Mouse (Mus musculus): ENCODE results near the gene Foxs1.
A peak's percentile ranks its signal among the peaks of the same experiment; 100 is the strongest.

The Foxs1 gene

GRCm38 (mm10) chr2:152933048-152933447 is at the start of gene Foxs1:
Gene Foxs1, minus strand, starts transcription at chr2:152933208.
- no peak for DNase-seq (ENCODE audit: low spot score in 2 of 2)

- no peak for DNase-seq (ENCODE audit: low spot score in 2 of 2)
Observed at GRCm38 (mm10) chr2:152976991-152977390, 44.0 kb upstream of the Foxs1 start.

DNA sequence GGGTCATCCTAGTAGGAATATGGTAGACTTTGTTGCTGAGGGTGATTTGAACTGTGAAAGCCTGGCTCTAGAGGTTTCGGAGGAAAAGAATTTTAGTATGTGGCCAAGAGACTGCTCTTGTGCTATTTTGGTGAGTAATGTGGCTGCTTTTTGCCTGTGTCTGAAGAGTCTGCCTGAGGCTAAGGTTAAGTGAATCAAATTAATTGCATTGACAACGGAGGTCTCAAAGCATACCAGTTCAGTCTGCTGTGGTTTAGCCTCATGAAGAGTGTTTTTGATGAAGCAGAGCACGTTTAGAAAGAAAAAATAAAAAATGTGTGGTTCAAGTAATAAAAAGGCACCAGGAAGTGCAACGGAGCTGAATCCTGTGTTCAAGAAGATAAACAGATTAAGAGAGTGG is 32.5 kb upstream of the Foxs1 start:
- DNase-seq (ENCODE audit: low spot score in 2 of 2), result no peak

DNA sequence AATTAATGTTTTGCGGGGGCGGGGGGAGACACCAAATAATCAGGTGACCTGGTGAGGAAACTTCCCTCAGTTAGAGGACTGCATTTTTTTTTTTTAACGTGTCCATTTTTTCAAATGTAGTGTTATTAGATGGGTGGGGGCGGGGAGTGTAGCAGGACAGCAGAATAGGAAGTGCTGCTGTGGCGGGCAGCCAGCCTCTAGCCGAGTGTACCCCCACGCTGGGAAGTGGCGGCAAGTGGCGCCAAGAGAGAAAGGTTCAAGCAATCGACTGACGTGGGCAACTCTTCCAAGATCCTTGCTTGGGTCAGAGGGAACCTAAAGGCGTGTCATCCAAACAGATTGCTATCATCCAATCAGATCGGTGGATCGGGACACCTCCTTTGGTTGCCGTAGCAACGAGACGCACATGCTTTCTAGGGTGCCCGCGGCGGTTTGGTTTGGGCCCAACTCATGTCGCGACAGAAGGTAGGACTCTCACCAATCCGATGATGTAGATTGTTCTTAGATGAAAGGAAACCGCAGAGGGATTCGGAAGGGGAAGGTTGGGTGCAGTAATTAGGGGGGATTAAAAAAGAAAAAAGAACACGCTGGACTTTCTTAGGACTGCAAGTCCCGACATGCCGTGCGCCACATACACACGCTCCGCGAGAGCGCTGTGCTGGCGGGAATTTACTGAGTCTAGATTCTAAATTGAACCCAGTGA is 29.2 kb upstream of the Foxs1 start, which contains the start of gene Ttll9:
TSS of gene Ttll9 (plus strand) at position 395 of the 703 bp plus-strand sequence.
- peak in 1 of 2 experiments; percentile 22 for DNase-seq (ENCODE audit: low spot score in 2 of 2)

DNA sequence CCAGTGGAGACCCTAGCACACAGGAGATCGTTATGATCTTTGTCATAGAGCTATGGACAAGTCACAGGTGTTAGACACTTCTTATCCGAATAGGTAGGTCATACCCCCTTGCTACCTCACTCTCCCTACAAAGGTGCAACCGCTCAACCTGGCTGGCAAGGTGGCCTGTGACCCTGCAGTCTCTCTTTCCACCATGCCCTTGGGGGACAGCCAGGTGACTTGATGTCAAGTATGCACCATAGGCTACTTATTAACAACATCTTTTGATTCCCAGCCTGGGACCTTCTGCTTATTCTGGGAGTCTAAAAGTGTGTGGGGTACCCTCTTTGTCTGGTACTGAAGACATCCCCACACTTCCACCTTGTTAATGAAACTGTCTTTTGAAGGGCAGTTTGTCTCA is 25.1 kb upstream of the Foxs1 start:
- DNase-seq (ENCODE audit: low spot score in 2 of 2), result no peak

GRCm38 (mm10) chr2:152951850-152952720 is 19.1 kb upstream of the Foxs1 start:
- no peak for DNase-seq (ENCODE audit: low spot score in 2 of 2)

DNA sequence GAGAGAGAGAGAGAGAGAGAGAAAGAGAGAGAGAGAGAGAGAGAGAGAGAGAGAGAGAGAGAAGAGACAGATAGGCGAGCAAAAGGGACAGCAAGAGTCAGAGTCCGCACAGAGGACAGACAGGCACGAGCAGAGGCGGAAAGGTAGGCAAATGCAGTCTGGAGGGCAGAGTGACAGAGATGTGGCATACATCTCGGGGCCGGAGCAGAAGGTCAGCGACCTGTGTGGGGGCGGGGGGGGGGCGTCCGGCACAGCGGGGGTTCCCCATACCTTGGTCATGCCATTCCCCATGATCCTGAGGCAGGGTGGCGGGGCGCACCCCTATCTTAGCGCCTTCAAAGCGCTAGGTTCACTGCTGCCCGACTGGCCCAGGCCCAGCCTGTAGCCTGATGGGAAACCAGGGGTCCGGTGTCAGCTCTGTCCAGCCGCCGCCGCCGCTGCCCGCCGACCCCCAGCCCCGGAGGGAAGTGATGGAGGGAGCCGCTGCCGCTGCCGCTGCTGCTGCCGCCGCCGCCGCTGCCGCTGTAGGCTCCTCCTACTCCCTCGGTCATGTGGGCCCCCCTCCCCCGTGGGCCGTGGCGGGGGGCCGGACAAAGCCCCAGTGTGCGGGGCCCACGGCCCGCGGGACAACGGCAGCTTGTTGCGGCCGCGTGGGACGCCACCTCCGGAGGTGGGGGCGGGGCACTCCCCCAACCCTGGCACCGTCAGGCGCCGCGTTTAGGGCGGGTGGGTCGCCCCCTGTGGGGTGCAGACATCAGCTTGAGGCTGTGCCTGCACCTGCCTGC is 18.2 kb upstream of the Foxs1 start, which contains the start of gene Dusp15:
TSS of gene Dusp15 (minus strand) at position 634 of the 785 bp plus-strand sequence.
- DNase-seq (ENCODE audit: low spot score in 2 of 2), result no peak

GRCm38 (mm10) chr2:152950358-152951064 is 17.5 kb upstream of the Foxs1 start:
- DNase-seq (ENCODE audit: low spot score in 2 of 2), result no peak

DNA sequence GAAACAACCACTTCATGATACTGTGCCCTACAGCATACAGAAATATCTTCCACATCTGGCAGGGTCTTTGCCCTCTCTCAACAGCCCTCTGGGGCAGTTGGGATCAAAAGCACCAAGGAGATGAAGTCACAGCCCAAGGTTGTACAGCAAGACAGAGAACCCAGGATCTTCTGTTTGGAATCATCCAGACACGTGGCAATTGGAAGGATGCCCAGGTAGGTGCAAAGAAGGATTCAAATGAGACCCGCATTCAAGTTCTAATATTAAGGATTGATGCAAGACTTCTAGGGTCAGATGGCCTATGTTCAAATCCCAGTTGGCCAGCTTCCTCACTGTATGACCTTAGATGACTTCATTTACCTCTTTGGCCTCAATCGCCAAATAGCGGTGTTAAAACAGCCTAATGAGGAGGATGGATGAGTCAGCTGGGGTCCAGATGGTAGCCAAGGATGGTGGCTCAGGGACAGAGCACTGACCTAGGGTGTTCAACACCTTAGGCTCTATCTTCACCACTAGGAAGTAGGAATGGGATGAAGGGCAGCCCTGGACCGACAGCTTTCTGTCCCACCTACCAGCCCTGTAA is 15.5 kb upstream of the Foxs1 start:
- no peak for DNase-seq (ENCODE audit: low spot score in 2 of 2)

DNA sequence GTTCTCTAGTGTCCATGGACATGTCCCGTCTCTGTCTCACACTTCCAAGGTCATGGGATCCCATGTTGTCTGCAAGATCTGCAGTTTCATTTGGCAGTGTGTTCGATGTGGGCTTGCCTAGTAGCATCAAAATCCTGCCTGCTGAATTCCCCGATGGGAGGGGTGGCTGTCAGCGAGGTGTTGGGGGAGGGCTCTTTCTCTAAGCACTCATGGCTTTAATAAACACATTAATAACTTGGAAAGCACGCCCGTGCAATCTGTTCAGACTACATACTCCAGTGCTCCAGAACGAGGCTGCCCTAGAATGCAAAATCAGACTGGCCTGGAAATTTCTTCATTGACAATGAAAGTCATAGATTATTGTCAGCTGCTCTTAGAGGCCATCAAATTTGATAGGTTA is 14.1 kb upstream of the Foxs1 start:
- no peak for DNase-seq (ENCODE audit: low spot score in 2 of 2)

DNA sequence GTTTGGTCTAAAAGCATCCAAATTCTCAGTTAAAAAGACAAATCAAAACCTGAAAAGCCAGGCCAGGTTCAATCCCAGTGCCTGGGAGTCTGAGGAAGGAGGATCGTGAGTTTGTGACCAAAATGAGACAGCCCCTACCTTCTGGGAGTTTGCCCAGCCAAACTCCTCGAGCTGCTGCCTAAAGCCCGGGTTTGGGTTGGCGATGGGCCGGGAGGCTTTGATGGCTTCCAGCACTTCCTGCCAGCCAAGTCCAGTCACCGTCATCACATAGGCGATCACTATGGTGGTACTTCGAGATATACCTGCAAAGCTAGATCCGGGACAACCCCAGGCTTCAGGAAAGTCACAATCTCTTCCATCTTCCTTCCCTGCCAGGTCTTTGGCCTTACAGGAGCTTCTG is 11.0 kb upstream of the Foxs1 start:
- no peak for DNase-seq (ENCODE audit: low spot score in 2 of 2)

GRCm38 (mm10) chr2:152943568-152943967 is 10.6 kb upstream of the Foxs1 start:
- no peak for DNase-seq (ENCODE audit: low spot score in 2 of 2)

DNA sequence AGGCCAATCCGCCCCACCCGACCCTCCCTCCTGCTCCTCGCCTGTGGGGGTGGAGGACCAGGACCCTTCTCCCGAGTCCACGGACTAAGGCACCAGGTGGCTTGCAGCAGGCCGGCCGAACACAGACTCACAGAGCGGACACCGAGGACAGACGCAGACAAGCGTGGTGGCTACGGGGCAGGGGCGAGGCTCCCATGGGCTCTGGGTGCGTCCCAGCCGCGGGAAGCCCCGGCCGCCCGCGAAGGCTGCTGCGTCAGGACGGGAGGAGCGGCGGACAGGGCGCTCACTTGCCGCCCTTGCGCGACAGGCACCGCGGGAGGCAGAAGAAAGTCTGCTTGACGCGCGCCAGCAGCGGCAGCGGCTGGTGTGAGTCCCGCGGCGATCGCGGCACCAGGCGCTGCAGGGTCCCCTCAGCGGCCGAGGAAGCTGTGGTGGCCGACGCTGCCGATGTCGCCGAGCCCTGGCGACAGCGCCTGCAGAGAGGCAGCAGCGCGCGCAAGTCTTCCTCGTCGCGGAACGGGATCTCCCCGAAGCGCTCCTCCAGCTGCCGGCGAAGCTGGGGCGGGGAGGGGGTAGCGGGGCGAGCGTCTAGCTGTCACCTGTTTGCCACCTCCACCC is 10.0 kb upstream of the Foxs1 start:
- DNase-seq (ENCODE audit: low spot score in 2 of 2), result peak in 1 of 2 experiments; percentile 62

DNA sequence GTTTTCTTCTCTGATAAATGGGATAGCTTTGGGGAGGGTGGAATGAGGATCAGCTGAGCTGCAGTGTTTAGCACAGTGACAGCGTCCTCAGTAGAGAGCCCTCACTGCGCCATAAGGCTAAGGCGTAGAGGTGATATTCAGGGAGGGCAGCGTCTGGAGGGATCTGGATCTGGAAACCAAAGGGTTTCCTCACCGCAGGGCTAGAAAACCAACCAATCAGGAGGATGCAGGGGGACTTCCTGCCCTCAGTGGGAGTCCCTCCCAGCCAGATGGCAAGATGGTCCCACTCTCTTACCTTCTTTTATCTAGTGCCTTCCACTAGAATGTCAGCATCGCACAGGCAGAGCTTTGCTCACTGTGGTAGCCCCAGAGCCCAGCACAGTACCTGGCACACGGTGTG is 8.8 kb upstream of the Foxs1 start:
- DNase-seq (ENCODE audit: low spot score in 2 of 2), result peak in 1 of 2 experiments; percentile 41

DNA sequence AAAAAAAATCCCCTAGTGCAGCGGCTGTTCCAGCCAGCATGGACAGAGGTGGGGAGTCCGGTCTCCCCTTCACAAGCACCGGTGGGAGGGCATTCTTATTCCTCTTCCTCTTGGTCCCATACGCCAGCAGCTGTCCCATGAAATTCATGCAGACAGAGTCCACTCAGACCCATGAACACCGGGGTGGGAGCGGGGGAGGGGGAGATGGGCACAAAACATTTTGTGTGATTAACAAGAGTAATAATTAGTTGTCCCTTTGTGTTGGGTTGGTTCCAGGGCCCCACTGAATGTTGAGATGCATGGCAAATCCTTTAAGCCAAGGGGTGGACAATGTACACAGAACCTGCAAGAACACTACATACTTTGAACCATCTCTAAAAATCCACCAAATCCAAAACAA is 8.1 kb upstream of the Foxs1 start:
- DNase-seq (ENCODE audit: low spot score in 2 of 2), result peak in 1 of 2 experiments; percentile 47

GRCm38 (mm10) chr2:152939846-152940245 is 6.8 kb upstream of the Foxs1 start:
- peak; percentile 57 to 85 for DNase-seq (ENCODE audit: low spot score in 2 of 2)

- DNase-seq (ENCODE audit: low spot score in 2 of 2), result peak; percentile 54 to 82
Observed at GRCm38 (mm10) chr2:152933614-152934013, 606 bp upstream of the Foxs1 start.

DNA sequence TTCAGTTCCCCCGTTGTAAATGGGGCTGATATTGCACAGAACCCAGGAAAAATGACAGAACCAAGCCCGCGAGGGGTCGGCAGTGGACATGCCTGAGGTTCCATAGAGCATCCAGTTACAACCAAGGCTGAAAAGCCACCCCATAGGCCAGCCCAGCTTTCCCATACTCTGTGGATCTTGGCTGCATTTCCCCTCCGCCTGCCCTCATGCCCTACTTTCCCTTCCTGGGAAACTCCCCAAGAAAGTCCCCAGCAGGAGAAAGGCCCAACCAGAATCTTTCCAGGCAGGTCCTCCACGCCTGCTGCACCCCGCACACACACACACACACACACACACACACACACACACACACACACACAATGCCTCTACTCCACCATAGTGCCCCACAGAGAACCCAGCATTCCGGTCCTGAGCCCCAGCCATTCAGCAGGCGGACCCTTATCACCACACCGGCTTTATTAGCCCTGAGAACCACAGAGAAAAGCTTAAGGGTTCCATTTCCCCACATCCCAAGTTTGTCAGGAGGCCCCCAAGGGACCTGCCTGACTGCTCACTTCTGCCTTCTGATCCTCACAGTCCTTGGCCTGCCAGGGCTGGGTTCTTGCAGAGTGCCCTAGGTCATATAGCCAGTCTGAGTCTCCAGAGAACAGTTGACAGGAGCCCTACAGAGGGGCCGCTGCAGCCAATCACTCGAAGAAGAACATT is 1.4 kb downstream of the Foxs1 start:
- no peak for DNase-seq (ENCODE audit: low spot score in 2 of 2)

- DNase-seq (ENCODE audit: low spot score in 2 of 2), result no peak
Observed at GRCm38 (mm10) chr2:152930276-152930675, 2.7 kb downstream of the Foxs1 start.

DNA sequence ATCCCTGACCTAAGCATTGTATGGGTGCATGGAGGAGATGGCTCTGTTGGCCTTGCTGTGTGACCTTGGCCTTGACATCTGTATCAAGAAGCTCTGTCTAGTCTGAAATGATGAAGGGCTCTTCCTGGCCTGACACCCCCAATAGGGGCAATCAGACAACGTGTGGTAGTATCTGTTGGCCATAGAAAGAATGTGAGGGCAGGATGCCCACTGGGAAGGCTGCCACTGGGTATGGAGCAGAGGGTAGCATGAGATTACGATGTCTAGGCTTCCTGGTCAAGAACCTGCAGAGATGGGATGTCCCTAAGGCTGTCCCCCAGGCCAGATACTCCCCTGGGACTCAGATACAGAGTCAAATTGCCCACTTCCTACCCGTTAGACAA is 4.0 kb downstream of the Foxs1 start:
- DNase-seq (ENCODE audit: low spot score in 2 of 2), result no peak

Data from spleen, postnatal 4 days (tissue).